Mouse (Mus musculus): ENCODE results near the gene Nrbf2. TPM values are rescaled to one million over a fixed set of nuclear protein-coding genes. Genes with fewer than 3 reads are reported as not detected.
A peak's percentile ranks its signal among the peaks of the same experiment; 100 is the strongest.

Gene Nrbf2
- polyA plus RNA-seq, 1 experiment from 2014 or later, result 36.4 TPM

- Histone ChIP-seq H3K27me3 (ENCODE audit: insufficient read depth, low read length) (0 out of 2 replicates have a peak, but pooled peaks cover 3% of the 10 kb centered on the region), H3K36me3 (ENCODE audit: insufficient read depth, low read length) (no peaks in the 10 kb centered on the region), H3K9ac (replicated peaks; ENCODE audit: low read length) (no peak overlapping the region), H3K4me1 (ENCODE audit: insufficient read depth, low read length) (peaks cover 13% of the 10 kb centered on the region), H3K4me3 (ENCODE audit: low read length) (no peak overlapping the region), H3K4me2 (replicated peaks; ENCODE audit: low read depth, low read length) (no peak overlapping the region), H3K9me3 (ENCODE audit: low read length) (no peaks in the 10 kb centered on the region), H3K27ac (ENCODE audit: low read length) (no peak overlapping the region)
- no peak; the same call in 1 of the 2 replicates for ATAC-seq (ENCODE audit: low FRiP score, low TSS enrichment)
- WGBS, result 13% methylated on average over 11 of the region's 12 CpGs
Measured at GRCm38 (mm10) chr10:67314811-67315435, 29.8 kb upstream of the Nrbf2 start.

- Histone ChIP-seq H3K4me2 (replicated peaks; ENCODE audit: low read depth, low read length) (no peak overlapping the region), H3K4me3 (ENCODE audit: low read length) (no peak overlapping the region), H3K36me3 (ENCODE audit: insufficient read depth, low read length) (no peaks in the 10 kb centered on the region), H3K9ac (replicated peaks; ENCODE audit: low read length) (no peak overlapping the region), H3K27me3 (ENCODE audit: insufficient read depth, low read length) (no peaks in the 10 kb centered on the region), H3K9me3 (ENCODE audit: low read length) (no peaks in the 10 kb centered on the region), H3K4me1 (ENCODE audit: insufficient read depth, low read length) (peaks cover 13% of the 10 kb centered on the region), H3K27ac (ENCODE audit: low read length) (peak overlapping the region; percentile 61)
- WGBS, result 29% methylated on average over 6 of the region's 6 CpGs
- ATAC-seq (ENCODE audit: low FRiP score, low TSS enrichment), result no peak
Measured at GRCm38 (mm10) chr10:67312456-67312855, 27.4 kb upstream of the Nrbf2 start.

GRCm38 (mm10) chr10:67311277-67311959 lies 26.3 kb upstream of the Nrbf2 start:
- peak; percentile 76; the same call in 1 of the 2 replicates for ATAC-seq (ENCODE audit: low FRiP score, low TSS enrichment)
- H3K4me2 ChIP-seq (replicated peaks; ENCODE audit: low read depth, low read length), result peak overlapping the region; percentile 26; the same call in 1 of the 2 replicates
- H3K27ac ChIP-seq (ENCODE audit: low read length), result no peak overlapping the region
- H3K4me3 ChIP-seq (ENCODE audit: low read length), result no peak overlapping the region
- WGBS, result 14% methylated on average over 9 of the region's 9 CpGs
- H3K36me3 ChIP-seq (ENCODE audit: insufficient read depth, low read length), result no peaks in the 10 kb centered on the region
- no peaks in the 10 kb centered on the region for H3K27me3 ChIP-seq (ENCODE audit: insufficient read depth, low read length)
- peaks cover 13% of the 10 kb centered on the region for H3K4me1 ChIP-seq (ENCODE audit: insufficient read depth, low read length)
- no peak overlapping the region for H3K9ac ChIP-seq (replicated peaks; ENCODE audit: low read length)
- no peaks in the 10 kb centered on the region for H3K9me3 ChIP-seq (ENCODE audit: low read length)

GRCm38 (mm10) chr10:67309483-67310138 lies 24.5 kb upstream of the Nrbf2 start:
- ATAC-seq (ENCODE audit: low FRiP score, low TSS enrichment), result no peak
- Histone ChIP-seq H3K9me3 (ENCODE audit: low read length) (no peaks in the 10 kb centered on the region), H3K4me3 (ENCODE audit: low read length) (no peak overlapping the region), H3K4me2 (replicated peaks; ENCODE audit: low read depth, low read length) (no peak overlapping the region), H3K27ac (ENCODE audit: low read length) (no peak overlapping the region), H3K9ac (replicated peaks; ENCODE audit: low read length) (no peak overlapping the region), H3K4me1 (ENCODE audit: insufficient read depth, low read length) (peaks cover 13% of the 10 kb centered on the region), H3K27me3 (ENCODE audit: insufficient read depth, low read length) (no peaks in the 10 kb centered on the region), H3K36me3 (ENCODE audit: insufficient read depth, low read length) (no peaks in the 10 kb centered on the region)
- 88% methylated on average over 7 of the region's 7 CpGs for WGBS

GRCm38 (mm10) chr10:67302340-67302739 lies 17.2 kb upstream of the Nrbf2 start:
- H3K4me3 ChIP-seq (ENCODE audit: low read length), result no peak overlapping the region
- H3K36me3 ChIP-seq (ENCODE audit: insufficient read depth, low read length), result no peaks in the 10 kb centered on the region
- no peak for ATAC-seq (ENCODE audit: low FRiP score, low TSS enrichment)
- H3K27me3 ChIP-seq (ENCODE audit: insufficient read depth, low read length), result no peaks in the 10 kb centered on the region
- H3K4me2 ChIP-seq (replicated peaks; ENCODE audit: low read depth, low read length), result no peak overlapping the region
- 44% methylated on average over 2 of the region's 2 CpGs for WGBS
- no peak overlapping the region for H3K9ac ChIP-seq (replicated peaks; ENCODE audit: low read length)
- no peak overlapping the region for H3K27ac ChIP-seq (ENCODE audit: low read length)
- no peaks in the 10 kb centered on the region; the same call in 1 of the 2 replicates for H3K9me3 ChIP-seq (ENCODE audit: low read length)
- 0 out of 2 replicates have a peak, but pooled peaks cover 5% of the 10 kb centered on the region for H3K4me1 ChIP-seq (ENCODE audit: insufficient read depth, low read length)

GRCm38 (mm10) chr10:67301046-67301445 lies 15.9 kb upstream of the Nrbf2 start:
- WGBS, result 94% methylated on average over 6 of the region's 6 CpGs
- Histone ChIP-seq H3K4me3 (ENCODE audit: low read length) (no peak overlapping the region), H3K9me3 (ENCODE audit: low read length) (no peaks in the 10 kb centered on the region; the same call in 1 of the 2 replicates), H3K9ac (replicated peaks; ENCODE audit: low read length) (no peak overlapping the region), H3K36me3 (ENCODE audit: insufficient read depth, low read length) (no peaks in the 10 kb centered on the region), H3K4me2 (replicated peaks; ENCODE audit: low read depth, low read length) (no peak overlapping the region), H3K27ac (ENCODE audit: low read length) (no peak overlapping the region), H3K4me1 (ENCODE audit: insufficient read depth, low read length) (0 out of 2 replicates have a peak, but pooled peaks cover 5% of the 10 kb centered on the region), H3K27me3 (ENCODE audit: insufficient read depth, low read length) (no peaks in the 10 kb centered on the region)
- no peak for ATAC-seq (ENCODE audit: low FRiP score, low TSS enrichment)

- no peak overlapping the region for H3K4me3 ChIP-seq (ENCODE audit: low read length)
- no peaks in the 10 kb centered on the region for H3K27me3 ChIP-seq (ENCODE audit: insufficient read depth, low read length)
- no peak for ATAC-seq (ENCODE audit: low FRiP score, low TSS enrichment)
- no peak overlapping the region for H3K9ac ChIP-seq (replicated peaks; ENCODE audit: low read length)
- 73% methylated on average over 4 of the region's 4 CpGs for WGBS
- no peak overlapping the region for H3K4me2 ChIP-seq (replicated peaks; ENCODE audit: low read depth, low read length)
- no peaks in the 10 kb centered on the region for H3K36me3 ChIP-seq (ENCODE audit: insufficient read depth, low read length)
- no peak overlapping the region for H3K27ac ChIP-seq (ENCODE audit: low read length)
- 0 out of 2 replicates have a peak, but pooled peaks cover 5% of the 10 kb centered on the region for H3K4me1 ChIP-seq (ENCODE audit: insufficient read depth, low read length)
- no peaks in the 10 kb centered on the region; the same call in 1 of the 2 replicates for H3K9me3 ChIP-seq (ENCODE audit: low read length)
Measured at GRCm38 (mm10) chr10:67299285-67299684, 14.2 kb upstream of the Nrbf2 start.

- Histone ChIP-seq H3K9me3 (ENCODE audit: low read length) (no peaks in the 10 kb centered on the region), H3K4me3 (ENCODE audit: low read length) (no peak overlapping the region), H3K27ac (ENCODE audit: low read length) (no peak overlapping the region), H3K4me2 (replicated peaks; ENCODE audit: low read depth, low read length) (no peak overlapping the region), H3K9ac (replicated peaks; ENCODE audit: low read length) (no peak overlapping the region), H3K27me3 (ENCODE audit: insufficient read depth, low read length) (no peaks in the 10 kb centered on the region), H3K4me1 (ENCODE audit: insufficient read depth, low read length) (0 out of 2 replicates have a peak, but pooled peaks cover 5% of the 10 kb centered on the region), H3K36me3 (ENCODE audit: insufficient read depth, low read length) (no peaks in the 10 kb centered on the region)
- ATAC-seq (ENCODE audit: low FRiP score, low TSS enrichment), result no peak
- WGBS, result 27% methylated on average over 5 of the region's 5 CpGs
Measured at GRCm38 (mm10) chr10:67298856-67299255, 13.8 kb upstream of the Nrbf2 start.

GRCm38 (mm10) chr10:67297175-67297855 lies 12.2 kb upstream of the Nrbf2 start:
- no peak overlapping the region for H3K9ac ChIP-seq (replicated peaks; ENCODE audit: low read length)
- H3K4me2 ChIP-seq (replicated peaks; ENCODE audit: low read depth, low read length), result no peak overlapping the region
- no peak for ATAC-seq (ENCODE audit: low FRiP score, low TSS enrichment)
- H3K9me3 ChIP-seq (ENCODE audit: low read length), result no peaks in the 10 kb centered on the region
- no peak overlapping the region for H3K27ac ChIP-seq (ENCODE audit: low read length)
- no peaks in the 10 kb centered on the region for H3K36me3 ChIP-seq (ENCODE audit: insufficient read depth, low read length)
- H3K27me3 ChIP-seq (ENCODE audit: insufficient read depth, low read length), result no peaks in the 10 kb centered on the region
- WGBS, result 82% methylated on average over 17 of the region's 17 CpGs
- H3K4me1 ChIP-seq (ENCODE audit: insufficient read depth, low read length), result 0 out of 2 replicates have a peak, but pooled peaks cover 5% of the 10 kb centered on the region
- no peak overlapping the region for H3K4me3 ChIP-seq (ENCODE audit: low read length)
